Mouse (Mus musculus): ENCODE data around the gene Trpm4.
A peak's percentile ranks its signal among the peaks of the same experiment; 100 is the strongest.
"Not testable (repeated sequence)": the region's sequence is repeated elsewhere in the genome, so short reads cannot be mapped to it uniquely, and the experiment has no call there.

The Trpm4 gene

GRCm38 (mm10) chr7:45333431-45333982 is at the start of gene Trpm4:
Gene Trpm4 (minus strand): TSS chr7:45333780.
- peak; percentile 85 for DNase-seq (ENCODE audit: extremely low read depth, insufficient read length, low spot score)

- DNase-seq (ENCODE audit: extremely low read depth, insufficient read length, low spot score) = no peak
These were observed 42.5 kb upstream of the Trpm4 start for GRCm38 (mm10) chr7:45376057-45376456.

GRCm38 (mm10) chr7:45374620-45375019 is 41.0 kb upstream of the Trpm4 start:
- DNase-seq (ENCODE audit: extremely low read depth, insufficient read length, low spot score) = no peak

GRCm38 (mm10) chr7:45372371-45372770 is 38.8 kb upstream of the Trpm4 start:
- DNase-seq (ENCODE audit: extremely low read depth, insufficient read length, low spot score) = no peak

- peak; percentile 37 for DNase-seq (ENCODE audit: extremely low read depth, insufficient read length, low spot score)
These were observed 37.1 kb upstream of the Trpm4 start, which contains the start of gene Lin7b for GRCm38 (mm10) chr7:45370475-45371311. Gene Lin7b (minus strand): TSS chr7:45370583.

- peak; percentile 28 for DNase-seq (ENCODE audit: extremely low read depth, insufficient read length, low spot score)
These were observed 36.4 kb upstream of the Trpm4 start for GRCm38 (mm10) chr7:45369836-45370474.

- no peak for DNase-seq (ENCODE audit: extremely low read depth, insufficient read length, low spot score)
These were observed 35.6 kb upstream of the Trpm4 start for GRCm38 (mm10) chr7:45369022-45369745.

GRCm38 (mm10) chr7:45368178-45368577 is 34.6 kb upstream of the Trpm4 start:
- peak; percentile 34 for DNase-seq (ENCODE audit: extremely low read depth, insufficient read length, low spot score)

GRCm38 (mm10) chr7:45367020-45367880 is 33.7 kb upstream of the Trpm4 start:
- DNase-seq (ENCODE audit: extremely low read depth, insufficient read length, low spot score) = peak; percentile 98

GRCm38 (mm10) chr7:45366652-45367019 is 33.1 kb upstream of the Trpm4 start, which contains the start of gene Ppfia3:
Gene Ppfia3 (minus strand): TSS chr7:45367019.
- no peak for DNase-seq (ENCODE audit: extremely low read depth, insufficient read length, low spot score)

- DNase-seq (ENCODE audit: extremely low read depth, insufficient read length, low spot score) = peak; percentile 65
These were observed 32.4 kb upstream of the Trpm4 start for GRCm38 (mm10) chr7:45365742-45366651.

GRCm38 (mm10) chr7:45363983-45364382 is 30.4 kb upstream of the Trpm4 start:
- no peak for DNase-seq (ENCODE audit: extremely low read depth, insufficient read length, low spot score)

GRCm38 (mm10) chr7:45362801-45363200 is 29.2 kb upstream of the Trpm4 start:
- DNase-seq (ENCODE audit: extremely low read depth, insufficient read length, low spot score) = no peak

- no peak for DNase-seq (ENCODE audit: extremely low read depth, insufficient read length, low spot score)
These were observed 27.7 kb upstream of the Trpm4 start for GRCm38 (mm10) chr7:45361243-45361804.

- no peak for DNase-seq (ENCODE audit: extremely low read depth, insufficient read length, low spot score)
These were observed 27.0 kb upstream of the Trpm4 start for GRCm38 (mm10) chr7:45360404-45361125.

GRCm38 (mm10) chr7:45359081-45359480 is 25.5 kb upstream of the Trpm4 start:
- DNase-seq (ENCODE audit: extremely low read depth, insufficient read length, low spot score) = not testable (repeated sequence)

GRCm38 (mm10) chr7:45356087-45356486 is 22.5 kb upstream of the Trpm4 start:
- no peak for DNase-seq (ENCODE audit: extremely low read depth, insufficient read length, low spot score)
